Mouse (Mus musculus) c-Kit-negative CD71-positive TER-119-positive erythroid progenitor cells, embryonic 14.5 days (primary cell): ENCODE measurements around the gene Gm15517.

Experiments
- DNase-seq: peaks from one replicate; pipeline ENCODE4 v3.0.0-alpha.2; 2013; ENCODE audit warnings: low read depth, low spot score

The Gm15517 gene

DNA sequence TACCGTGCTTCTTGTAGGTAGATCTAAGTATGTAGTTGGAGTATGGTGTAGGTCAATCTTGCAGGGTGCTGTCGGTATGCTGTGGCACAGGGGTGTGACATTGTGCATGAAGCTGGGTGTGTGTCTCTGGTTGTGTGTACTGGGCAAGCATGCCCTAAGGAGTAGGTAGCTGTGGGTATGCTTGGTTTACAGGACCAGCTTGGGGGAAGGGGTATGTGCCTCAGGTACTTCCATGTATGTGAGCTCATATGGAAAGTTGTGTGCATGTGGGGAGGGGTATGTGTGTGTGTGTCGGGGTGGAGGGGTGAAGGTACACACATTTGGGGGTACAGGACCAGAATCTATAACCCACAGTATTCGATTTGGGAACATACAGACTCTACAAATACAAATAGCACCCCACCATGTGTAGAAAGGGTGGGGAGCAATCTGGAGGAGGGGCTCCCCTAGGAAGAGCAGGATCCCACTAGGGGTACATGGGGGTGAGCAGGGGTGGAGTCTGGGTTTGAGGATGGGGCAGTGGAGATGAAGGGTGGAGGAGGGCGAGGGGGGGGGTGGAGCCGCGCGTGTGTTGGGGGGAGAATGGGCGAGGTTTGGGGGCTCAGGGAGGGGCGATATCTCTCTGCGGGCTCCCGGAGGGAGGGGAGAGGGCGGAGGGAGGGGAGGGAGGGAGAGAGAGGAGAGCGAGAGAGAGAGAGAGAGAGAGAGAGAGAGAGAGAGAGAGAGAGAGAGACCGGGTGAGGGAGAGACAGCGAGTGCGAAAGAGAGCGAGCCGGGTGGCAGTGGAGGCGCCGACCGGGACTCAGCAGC is 48.4 kb downstream of the Gm15517 start, which contains the start of gene Shank1:
Gene Shank1, plus strand, starts transcription at position 779 of the 810 bp plus-strand sequence.
- no peak for DNase-seq

DNA sequence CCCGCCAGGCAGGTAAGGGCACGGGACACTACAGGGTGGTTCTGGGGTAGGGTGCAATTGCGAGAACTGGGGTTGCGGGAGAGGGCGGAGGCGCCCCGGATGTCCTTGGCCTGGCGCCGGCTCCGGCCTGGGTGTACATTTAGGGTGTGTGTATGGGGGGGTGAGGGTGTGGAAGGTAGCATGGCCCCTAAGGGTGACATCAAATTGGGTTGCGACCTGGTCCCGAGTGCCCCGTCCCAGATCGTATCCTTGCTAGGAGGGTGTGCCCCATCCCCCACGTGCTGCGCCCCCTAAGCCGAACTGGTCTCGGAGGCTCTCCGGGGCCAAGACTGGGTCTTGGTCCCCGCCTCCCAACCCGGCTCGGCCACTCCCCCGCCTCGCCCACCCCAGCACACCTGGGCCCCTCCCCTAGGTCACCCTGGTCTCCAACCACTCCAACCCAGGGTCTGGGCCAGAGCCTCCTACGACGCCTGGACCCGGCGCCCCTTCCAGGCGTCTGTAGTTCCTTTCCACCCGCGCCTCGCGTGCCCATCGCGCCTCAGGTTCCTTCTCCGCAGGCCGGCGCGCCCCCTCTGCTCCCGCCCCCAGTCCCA is 49.1 kb downstream of the Gm15517 start:
- no peak for DNase-seq

DNA sequence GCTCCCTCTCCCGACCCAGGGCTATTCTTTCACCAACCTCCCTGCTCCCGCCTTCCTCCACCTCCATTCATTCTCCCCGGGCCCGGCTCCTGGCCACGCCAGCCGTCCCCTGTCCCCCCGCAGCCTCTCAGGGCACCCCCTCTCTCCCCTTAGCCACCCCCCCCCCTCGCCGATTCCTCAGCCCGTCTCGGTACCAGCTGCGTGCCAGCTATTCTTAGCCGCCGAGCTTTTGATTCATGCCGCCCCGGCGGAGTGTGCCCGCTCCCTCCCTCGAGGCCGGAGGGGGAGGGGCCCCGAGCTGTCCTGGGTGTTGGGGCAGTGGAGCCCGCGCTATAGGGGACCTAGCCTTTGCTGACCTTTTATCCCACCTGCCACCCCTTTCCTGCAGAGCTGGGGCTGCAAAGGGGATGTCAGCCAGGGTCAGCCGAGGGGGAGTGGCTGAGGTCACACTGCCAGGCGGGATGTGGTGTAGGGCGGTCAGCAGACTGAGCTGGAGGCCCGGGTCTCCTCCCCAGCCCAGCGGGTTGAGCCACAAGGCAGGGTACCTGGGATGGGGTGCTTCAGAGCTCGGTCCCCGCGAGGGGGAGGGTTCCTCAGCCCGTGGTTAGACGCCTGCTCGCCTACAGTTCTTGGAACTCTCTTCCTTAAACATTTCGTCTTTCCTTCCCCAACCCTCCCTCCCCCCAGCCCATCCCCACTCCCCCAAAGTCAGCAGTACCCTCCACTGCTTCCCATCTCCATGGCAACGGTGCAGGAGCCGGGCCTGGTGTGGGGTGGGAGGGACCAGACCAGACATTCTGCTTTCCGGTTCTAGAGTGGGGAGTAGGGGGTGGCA is 49.8 kb downstream of the Gm15517 start:
- DNase-seq: no peak
